Mouse (Mus musculus) cerebellum, adult 2 months (tissue): Measurements from ENCODE around the gene Nupr1l. TPM values are rescaled to one million over a fixed set of nuclear protein-coding genes. Genes with fewer than 3 reads are reported as not detected.
"Not testable (repeated sequence)": the region's sequence is repeated elsewhere in the genome, so short reads cannot be mapped to it uniquely, and the experiment has no call there.

Experiments
- DNase-seq, 2 experiments: peaks; one replicate each; pipeline ENCODE4 v3.0.0; 2021
- H3K27ac ChIP-seq: fragments of 200-500 bp; 2 replicates; pipeline ENCODE4 v1.5.1; 2012; ENCODE audit warnings: low read length, control low read depth, inconsistent platforms; ENCODE audit not compliant: insufficient read depth
- H3K27me3 ChIP-seq: fragments of 200-500 bp; 2 replicates; pipeline ENCODE4 v1.6.1; 2012; ENCODE audit warnings: inconsistent platforms, mild to moderate bottlenecking, low read length, moderate library complexity; ENCODE audit not compliant: control insufficient read depth, insufficient read depth
- H3K4me1 ChIP-seq: fragments of 200-500 bp; 2 replicates; pipeline ENCODE4 v1.6.1; 2011; ENCODE audit warnings: low read length; ENCODE audit not compliant: control insufficient read depth, insufficient read depth
- H3K4me3 ChIP-seq: fragments of 200-500 bp; replicated peaks from 2 replicates; pipeline ENCODE3; 2011; ENCODE audit warnings: mild to moderate bottlenecking, low read depth, low read length, control low read depth; ENCODE audit not compliant: insufficient read depth
- CTCF ChIP-seq: fragments of 200-500 bp; IDR thresholded peaks from 2 replicates; pipeline ENCODE4 v1.5.1; 2011; ENCODE audit warnings: low read depth, mild to moderate bottlenecking, control low read depth, low read length, moderate library complexity, borderline replicate concordance; ENCODE audit not compliant: insufficient read depth
- POLR2A ChIP-seq: fragments of 200-500 bp; IDR thresholded peaks from 2 replicates; pipeline ENCODE4 v1.6.1; 2011; ENCODE audit warnings: low read length, control low read depth, borderline replicate concordance; ENCODE audit not compliant: insufficient read depth
- WGBS: fragments of 180-500 bp; shearing (Covaris S2); methylation state at CpG from one replicate; pipeline ENCODE4 v1.1.7; 2018; 5-methylcytosine and 5-hydroxymethylcytosine counted together
- polyA plus RNA-seq: library from polyadenylated mRNA; depleted of rRNA; stranded (reverse); fragments of >200 nt; gene quantifications from 2 replicates; pipeline ENCODE4 v1.2.3, GENCODE M21; 2012

Gene Nupr1l
- polyA plus RNA-seq, 1 experiment, result 3.4 TPM

DNA sequence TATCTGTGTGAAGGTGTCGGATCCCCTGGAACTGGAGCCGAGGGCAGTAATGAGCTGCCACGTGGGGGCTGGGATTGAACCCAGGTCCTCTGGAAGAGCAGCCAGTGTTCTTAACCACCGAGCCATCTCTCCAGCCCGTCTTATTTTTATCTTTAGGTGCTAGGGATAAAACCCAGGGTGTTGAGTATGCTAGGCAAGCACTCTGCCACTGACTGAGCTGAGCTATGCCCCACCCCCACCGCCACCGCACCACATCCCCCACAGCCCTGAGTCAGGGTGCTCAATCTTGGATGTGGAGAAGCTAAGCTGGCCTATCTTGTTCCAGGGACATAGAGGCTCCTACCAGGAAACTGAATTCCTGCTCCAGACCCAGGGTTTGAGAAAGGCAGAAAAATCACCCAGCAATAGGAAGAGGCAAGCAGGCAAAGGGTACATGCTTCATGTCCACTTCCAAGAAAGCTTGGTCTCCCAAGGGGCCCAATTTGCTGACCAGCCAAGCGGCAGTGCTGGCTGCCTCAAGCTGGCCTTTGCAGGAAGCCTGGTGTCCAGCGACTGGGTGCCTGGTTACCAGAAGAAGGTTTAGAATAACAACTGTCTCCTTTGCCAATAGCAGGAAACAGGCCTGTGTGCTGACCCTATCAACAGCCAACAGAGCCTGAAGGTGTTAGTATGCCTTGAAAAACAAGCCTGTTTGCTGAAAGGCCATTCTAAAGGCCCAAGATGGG, 30.4 kb upstream of the Nupr1l start:
- WGBS, result 69% methylated on average over 9 of the region's 9 CpGs
- Histone ChIP-seq H3K4me3 (no peak overlapping the region), H3K27me3 (no peaks in the 10 kb centered on the region), H3K4me1 (no peaks in the 10 kb centered on the region), H3K27ac (no peak overlapping the region; the same call in 1 of the 2 replicates)
- no peak for TF ChIP-seq CTCF
- no peak for TF ChIP-seq POLR2A
- peak in 1 of 2 experiments; percentile 41 for DNase-seq

GRCm38 (mm10) chr5:129878946-129879345, 29.4 kb upstream of the Nupr1l start:
- TF ChIP-seq POLR2A, result no peak
- TF ChIP-seq CTCF, result peak; percentile 36; the same call in 1 of the 2 replicates
- WGBS, result 23% methylated on average over 2 of the region's 2 CpGs
- H3K27me3 ChIP-seq, result no peaks in the 10 kb centered on the region
- H3K27ac ChIP-seq, result no peak overlapping the region
- H3K4me3 ChIP-seq, result no peak overlapping the region
- H3K4me1 ChIP-seq, result no peaks in the 10 kb centered on the region
- DNase-seq, result peak; percentile 34 to 47

DNA sequence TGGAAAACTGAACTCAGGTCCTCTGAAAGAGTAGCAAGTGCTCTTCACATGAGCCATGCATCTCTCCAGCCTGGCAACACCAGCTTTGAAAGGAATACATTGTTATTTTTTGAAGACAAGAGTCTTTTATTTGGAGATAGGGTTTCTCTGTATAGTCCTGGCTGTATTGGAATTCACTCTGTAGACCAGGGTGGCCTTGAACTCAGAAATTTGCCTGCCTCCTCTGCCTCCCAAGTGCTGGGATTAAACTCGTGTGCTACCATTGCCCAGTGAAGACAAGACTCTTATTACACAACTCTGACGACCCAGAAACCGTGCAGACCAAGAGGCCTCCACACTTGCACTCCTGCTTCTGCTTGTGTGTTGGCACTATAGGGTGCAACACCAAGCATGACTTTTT, 28.5 kb upstream of the Nupr1l start:
- no peaks in the 10 kb centered on the region for H3K4me1 ChIP-seq
- no peak overlapping the region for H3K4me3 ChIP-seq
- H3K27me3 ChIP-seq, result no peaks in the 10 kb centered on the region
- 68% methylated on average over 3 of the region's 3 CpGs for WGBS
- no peak overlapping the region for H3K27ac ChIP-seq
- TF ChIP-seq CTCF (no peak), POLR2A (no peak)
- no peak for DNase-seq

DNA sequence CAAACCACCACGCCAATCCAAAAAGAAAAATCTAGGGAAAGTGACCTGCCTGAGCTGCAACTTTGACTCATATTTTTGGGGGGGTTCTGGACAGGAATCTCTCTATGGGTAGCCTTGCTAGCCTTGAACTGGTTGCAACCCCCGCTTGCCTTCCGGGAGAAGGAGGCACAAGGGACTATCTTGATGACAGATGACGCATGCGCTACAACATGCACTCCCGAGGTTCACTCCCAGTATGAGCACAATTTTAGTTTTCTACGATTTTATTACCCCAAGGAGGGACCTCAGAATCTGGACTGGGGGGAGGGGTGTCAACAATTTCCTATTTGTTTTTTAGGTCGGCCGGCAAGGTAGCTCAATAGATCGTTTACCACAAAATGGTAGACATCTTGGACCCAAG, 22.1 kb upstream of the Nupr1l start:
- peak overlapping the region; percentile 98 for H3K4me3 ChIP-seq
- TF ChIP-seq POLR2A, result no peak
- no peak for TF ChIP-seq CTCF
- H3K4me1 ChIP-seq, result no peaks in the 10 kb centered on the region
- WGBS, result 19% methylated on average over 10 of the region's 10 CpGs
- no peak for DNase-seq
- no peaks in the 10 kb centered on the region for H3K27me3 ChIP-seq
- H3K27ac ChIP-seq, result no peak overlapping the region

GRCm38 (mm10) chr5:129886911-129887636, 21.3 kb upstream of the Nupr1l start, which contains the start of gene Chchd2:
Gene Chchd2, minus strand, starts transcription at chr5:129887470.
- under 1% methylated on average over 46 of the region's 46 CpGs for WGBS
- peak; percentile 96 to 98 for DNase-seq
- Histone ChIP-seq H3K4me1 (no peaks in the 10 kb centered on the region), H3K27ac (peak within 1 kb of the TSS; percentile 75), H3K4me3 (peak within 1 kb of the TSS; percentile 98), H3K27me3 (no peaks in the 10 kb centered on the region)
- TF ChIP-seq CTCF (no peak), POLR2A (peak; percentile 92; the same call in 1 of the 2 replicates)

DNA sequence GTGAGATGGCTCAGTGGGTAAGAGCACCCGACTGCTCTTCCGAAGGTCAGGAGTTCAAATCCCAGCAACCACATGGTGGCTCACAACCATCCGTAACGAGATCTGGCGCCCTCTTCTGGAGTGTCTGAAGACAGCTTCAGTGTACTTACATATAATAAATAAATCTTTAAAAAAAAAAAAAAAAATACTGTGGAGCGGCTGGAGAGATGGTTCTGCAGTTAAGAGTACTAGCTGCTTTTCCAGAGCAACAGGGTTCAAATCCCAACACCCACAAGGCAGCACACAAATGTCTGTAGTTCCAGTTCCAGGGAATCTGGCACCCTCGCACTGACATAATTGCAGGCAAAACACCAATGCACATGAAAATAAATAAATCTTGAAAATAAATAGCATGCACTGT, 17.9 kb upstream of the Nupr1l start:
- not testable (repeated sequence) for H3K27me3 ChIP-seq, H3K4me1 ChIP-seq, H3K27ac ChIP-seq, DNase-seq, H3K4me3 ChIP-seq
- 60% methylated on average over 7 of the region's 7 CpGs for WGBS

DNA sequence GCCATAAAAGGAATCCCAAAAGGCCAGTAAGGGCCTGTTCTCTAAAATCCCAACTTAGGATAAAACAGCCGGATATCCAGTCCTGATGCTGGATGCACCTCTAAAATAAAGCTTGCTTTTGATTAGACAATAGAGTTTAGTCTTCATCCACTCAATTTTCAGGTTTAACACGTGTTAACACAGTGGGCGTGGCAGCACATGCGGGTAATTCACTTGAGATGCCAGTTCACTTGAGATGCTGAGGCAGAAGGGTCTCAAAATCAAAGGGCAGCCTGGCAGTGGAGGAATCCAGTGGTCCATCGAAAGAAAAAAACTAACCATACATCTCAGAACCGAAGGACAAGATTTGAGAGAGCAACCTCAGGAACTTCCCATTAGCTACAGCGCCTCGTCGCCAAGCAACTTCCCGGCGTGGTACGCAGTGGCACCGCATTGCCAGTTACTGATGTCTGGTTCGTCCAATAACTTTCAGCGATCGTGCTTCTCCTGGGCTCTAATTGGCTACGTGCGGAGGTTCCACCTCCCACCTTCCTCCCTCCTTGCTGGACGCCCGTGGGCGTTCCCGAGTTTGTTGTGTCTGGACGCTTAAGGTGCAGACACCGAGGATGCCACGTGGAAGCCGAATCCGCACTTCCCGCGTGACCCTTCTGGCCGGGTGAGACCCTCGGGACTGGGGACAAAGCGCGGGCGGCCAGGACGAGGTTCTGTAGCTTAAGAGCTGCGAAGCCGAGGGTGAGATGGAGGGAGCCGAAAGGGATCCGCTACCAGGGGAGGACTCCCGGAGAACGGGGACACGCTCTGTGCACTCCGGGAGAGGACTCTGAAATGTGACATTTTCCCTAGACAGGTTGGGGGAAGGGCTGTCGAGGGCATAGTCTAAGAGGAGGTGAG, 12.9 kb upstream of the Nupr1l start, which contains the start of gene Zbed5:
Zbed5 (plus strand) TSS at position 526 of the 891 bp plus-strand sequence.
- no peak within 1 kb of the TSS for H3K27ac ChIP-seq
- WGBS, result 3% methylated on average over 44 of the region's 44 CpGs

More for the DNA sequence above, 12.9 kb upstream of the Nupr1l start, which contains the start of gene Zbed5:
- peak within 1 kb of the TSS; percentile 81 for H3K4me3 ChIP-seq
- peak; percentile 86 to 88 for DNase-seq
- TF ChIP-seq CTCF (no peak), POLR2A (no peak)
- H3K27me3 ChIP-seq, result no peaks in the 10 kb centered on the region
- H3K4me1 ChIP-seq, result no peaks in the 10 kb centered on the region
